Mouse (Mus musculus) kidney, postnatal 0 days (tissue): ENCODE measurements around the gene Mroh2a. TPM values are rescaled to one million over a fixed set of nuclear protein-coding genes. Genes with fewer than 3 reads are reported as not detected.
A peak's percentile ranks its signal among the peaks of the same experiment; 100 is the strongest.

Experiments
- ATAC-seq: fragments of 200-750 bp; cut with Nextera tagmentation; replicated peaks from 2 replicates; pipeline ENCODE4 v1.8.0; 2017; ENCODE audit warnings: low read depth, moderate number of reproducible peaks, moderate TSS enrichment, moderate library complexity; ENCODE audit not compliant: low FRiP score
- DNase-seq: peaks from one replicate; pipeline ENCODE4 v3.0.0-alpha.2; 2016; ENCODE audit warnings: low spot score
- H3K27ac ChIP-seq: fragments of 300-500 bp; sonication (generic); 2 replicates; pipeline ENCODE4 v1.5.1; 2014; ENCODE audit warnings: mild to moderate bottlenecking
- H3K27me3 ChIP-seq: fragments of 300-500 bp; sonication (generic); 2 replicates; pipeline ENCODE4 v1.6.1; 2014; ENCODE audit warnings: low read length, mixed read lengths; ENCODE audit not compliant: insufficient read depth
- H3K36me3 ChIP-seq: fragments of 300-500 bp; sonication (generic); 2 replicates; pipeline ENCODE4 v1.6.1; 2014; ENCODE audit warnings: low read length, mixed read lengths; ENCODE audit not compliant: insufficient read depth
- H3K4me1 ChIP-seq: fragments of 300-500 bp; sonication (generic); replicated peaks from 2 replicates; pipeline ENCODE4 v1.6.1; 2014; ENCODE audit warnings: antibody characterized with exemption, low read length, mixed read lengths; ENCODE audit not compliant: insufficient read depth
- H3K4me2 ChIP-seq: fragments of 300-500 bp; sonication (generic); 2 replicates; pipeline ENCODE4 v1.6.1; 2014; ENCODE audit warnings: mild to moderate bottlenecking, low read length, moderate library complexity, mixed read lengths
- H3K4me3 ChIP-seq: fragments of 300-500 bp; sonication (generic); replicated peaks from 2 replicates; pipeline ENCODE4 v1.5.1; 2014; ENCODE audit warnings: low read depth, low read length
- H3K9ac ChIP-seq: fragments of 300-500 bp; sonication (generic); 2 replicates; pipeline ENCODE4 v1.6.1; 2014; ENCODE audit warnings: low read depth, low read length
- H3K9me3 ChIP-seq: fragments of 300-500 bp; sonication (generic); replicated peaks from 2 replicates; pipeline ENCODE4 v1.6.1; 2016; ENCODE audit warnings: low read length, inconsistent platforms, mixed read lengths
- CTCF ChIP-seq: IDR thresholded peaks from 2 replicates; pipeline ENCODE4 v1.5.1; 2016; ENCODE audit warnings: antibody characterized with exemption, low read depth, mild to moderate bottlenecking, moderate library complexity
- WGBS: fragments of 180-500 bp; shearing (Covaris S2); extraction: QIAGEN DNeasy Blood & Tissue Kit; methylation state at CpG from one replicate; pipeline ENCODE4 v1.1.7; 2014; 5-methylcytosine and 5-hydroxymethylcytosine counted together
- polyA plus RNA-seq: library from polyadenylated mRNA; unstranded; fragments of >200 nt; fragmentation: Nextera tagmentation; extraction: Ambion mirVana; gene quantifications from 2 replicates; pipeline ENCODE4 v1.2.1, GENCODE M21; 2015

Gene Mroh2a
- polyA plus RNA-seq, 1 experiment from 2014 or later, result 0.66 TPM

DNA sequence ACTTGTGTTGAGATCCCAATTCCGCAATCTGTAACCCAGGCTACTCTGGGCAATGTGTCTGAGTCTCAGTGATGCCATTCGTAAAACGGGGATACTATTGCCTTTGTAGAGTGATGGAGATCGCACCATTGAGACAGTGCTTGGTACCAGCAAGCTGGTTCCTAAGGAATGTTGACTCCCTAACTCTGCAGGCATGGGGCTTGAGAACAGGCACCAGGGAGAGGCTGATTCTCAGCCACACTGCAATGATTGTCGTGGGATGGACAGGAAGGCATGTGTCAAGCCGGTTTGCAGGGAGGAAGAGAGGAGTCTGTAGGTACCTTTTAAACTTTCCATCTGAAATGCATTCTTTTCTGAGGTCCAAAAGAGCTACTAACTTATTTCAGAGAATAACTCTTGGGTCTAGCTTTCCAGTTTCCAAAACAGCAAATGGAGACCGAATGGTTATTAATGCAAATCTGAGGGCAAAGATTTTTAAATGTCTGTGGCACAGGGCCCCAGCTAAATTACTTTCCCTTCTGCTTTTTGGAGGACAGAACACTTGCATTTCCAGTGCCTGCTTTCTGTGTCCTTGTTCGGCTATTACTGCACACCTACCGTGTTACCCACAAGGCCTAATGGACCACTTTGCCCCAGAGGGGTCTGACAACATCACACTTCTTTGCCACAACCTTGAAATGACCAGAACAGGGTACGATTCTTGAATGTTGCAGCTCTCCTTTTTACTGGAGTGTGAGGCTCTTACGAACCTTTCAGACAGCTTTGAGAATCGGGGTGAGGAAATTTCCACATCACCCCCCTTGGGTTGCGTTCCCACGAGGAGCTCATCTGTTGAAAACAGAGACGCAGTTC, 56.8 kb downstream of the Mroh2a start:
- Histone ChIP-seq H3K4me2 (no peak overlapping the region), H3K27ac (no peak overlapping the region), H3K4me1 (no peaks in the 10 kb centered on the region), H3K9me3 (0 out of 2 replicates have a peak, but pooled peaks cover 9% of the 10 kb centered on the region), H3K36me3 (no peaks in the 10 kb centered on the region), H3K9ac (no peak overlapping the region), H3K4me3 (no peak overlapping the region), H3K27me3 (no peaks in the 10 kb centered on the region)
- no peak for ATAC-seq
- DNase-seq, result no peak
- no peak for TF ChIP-seq CTCF
- 81% methylated on average over 15 of the region's 15 CpGs for WGBS

DNA sequence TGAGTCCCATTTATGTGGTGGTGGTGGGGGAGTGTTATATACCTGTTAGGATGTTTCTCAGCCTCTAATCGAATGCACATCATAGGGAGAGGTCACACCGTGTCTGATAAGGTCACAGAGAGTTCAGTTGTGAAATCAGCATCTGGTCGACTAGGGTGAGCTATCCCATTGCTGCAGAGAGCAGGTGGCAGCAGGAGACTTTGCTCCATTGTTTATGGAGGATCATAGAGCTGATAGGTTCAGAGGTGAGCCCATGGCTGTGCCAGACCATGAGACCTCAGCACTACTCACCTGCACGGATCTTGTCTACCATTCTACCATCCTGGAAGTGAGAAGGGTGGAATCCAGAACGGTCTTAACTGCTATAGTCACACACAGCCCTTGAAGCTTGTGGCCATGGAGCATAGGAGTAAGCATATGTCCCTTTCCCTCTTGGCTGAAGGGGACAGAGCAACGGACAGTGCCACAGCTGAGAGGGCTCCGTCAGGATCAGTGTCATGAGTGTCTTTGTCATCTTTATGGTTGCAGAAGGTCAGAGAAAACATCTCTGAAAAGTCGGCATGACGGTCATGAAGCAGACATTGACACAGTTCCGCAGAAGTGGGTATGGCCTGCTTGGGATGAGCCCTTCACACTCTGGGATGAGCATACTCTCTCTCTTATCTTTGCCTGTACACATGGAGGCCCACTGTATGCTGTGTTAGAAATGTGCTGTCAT, 57.6 kb downstream of the Mroh2a start:
- 0 out of 2 replicates have a peak, but pooled peaks cover 12% of the 10 kb centered on the region for H3K9me3 ChIP-seq
- WGBS, result 60% methylated on average over 10 of the region's 10 CpGs

DNA sequence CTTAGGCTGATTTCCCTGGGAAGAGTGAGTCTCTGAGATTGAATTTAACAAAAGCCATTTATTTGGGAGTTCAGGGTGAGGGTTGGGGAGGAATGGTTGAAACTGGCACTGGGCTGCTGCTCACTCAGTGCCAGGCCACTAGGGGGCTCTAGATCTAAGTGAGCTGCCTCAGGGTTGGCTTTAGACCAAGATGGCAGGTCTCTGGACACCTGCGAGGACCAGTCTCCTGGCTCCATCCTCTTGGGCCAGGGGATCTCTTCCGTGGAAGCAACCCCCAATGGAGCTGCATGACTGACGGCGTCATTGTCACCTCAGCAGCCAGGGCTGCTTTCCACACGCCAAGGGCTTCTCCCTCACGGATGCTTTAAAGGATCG, 58.1 kb downstream of the Mroh2a start:
- H3K9ac ChIP-seq, result no peak overlapping the region
- 63% methylated on average over 7 of the region's 7 CpGs for WGBS
- no peak overlapping the region for H3K4me2 ChIP-seq
- ATAC-seq (no peak), DNase-seq (no peak)
- 0 out of 2 replicates have a peak, but pooled peaks cover 12% of the 10 kb centered on the region for H3K9me3 ChIP-seq
- no peak overlapping the region for H3K27ac ChIP-seq
- H3K27me3 ChIP-seq, result no peaks in the 10 kb centered on the region
- H3K36me3 ChIP-seq, result no peaks in the 10 kb centered on the region
- no peak overlapping the region for H3K4me3 ChIP-seq
- peak; percentile 59 for TF ChIP-seq CTCF
- H3K4me1 ChIP-seq, result no peaks in the 10 kb centered on the region

More for the DNA sequence above, 57.6 kb downstream of the Mroh2a start:
- DNase-seq (no peak), ATAC-seq (peak; percentile 26)
- H3K4me1 ChIP-seq, result no peaks in the 10 kb centered on the region
- TF ChIP-seq CTCF, result no peak
- no peak overlapping the region for H3K9ac ChIP-seq
- no peak overlapping the region for H3K4me3 ChIP-seq
- H3K27me3 ChIP-seq, result no peaks in the 10 kb centered on the region
- no peak overlapping the region for H3K27ac ChIP-seq
- H3K36me3 ChIP-seq, result no peaks in the 10 kb centered on the region
- no peak overlapping the region for H3K4me2 ChIP-seq

DNA sequence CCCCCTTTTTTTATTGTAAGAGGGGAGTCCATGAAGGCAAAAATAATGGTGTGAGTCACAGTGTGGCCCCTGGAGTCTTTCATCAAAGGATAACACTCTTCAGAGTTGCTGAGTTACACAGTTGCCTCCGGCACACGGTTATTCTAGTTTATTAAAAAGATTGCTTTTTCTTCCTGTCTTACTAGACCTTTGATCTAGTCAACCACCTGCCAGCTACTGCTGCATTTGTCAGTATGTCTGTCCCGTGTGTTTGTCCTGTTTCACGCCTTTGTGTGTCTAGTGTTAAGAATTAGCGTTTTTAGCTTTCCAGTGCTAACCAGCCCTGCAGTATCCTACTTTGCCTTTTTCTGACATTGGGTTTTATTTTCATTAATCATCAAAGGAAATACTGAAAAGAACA, 58.9 kb downstream of the Mroh2a start:
- H3K9me3 ChIP-seq, result 0 out of 2 replicates have a peak, but pooled peaks cover 17% of the 10 kb centered on the region
- DNase-seq (no peak), ATAC-seq (no peak)

DNA sequence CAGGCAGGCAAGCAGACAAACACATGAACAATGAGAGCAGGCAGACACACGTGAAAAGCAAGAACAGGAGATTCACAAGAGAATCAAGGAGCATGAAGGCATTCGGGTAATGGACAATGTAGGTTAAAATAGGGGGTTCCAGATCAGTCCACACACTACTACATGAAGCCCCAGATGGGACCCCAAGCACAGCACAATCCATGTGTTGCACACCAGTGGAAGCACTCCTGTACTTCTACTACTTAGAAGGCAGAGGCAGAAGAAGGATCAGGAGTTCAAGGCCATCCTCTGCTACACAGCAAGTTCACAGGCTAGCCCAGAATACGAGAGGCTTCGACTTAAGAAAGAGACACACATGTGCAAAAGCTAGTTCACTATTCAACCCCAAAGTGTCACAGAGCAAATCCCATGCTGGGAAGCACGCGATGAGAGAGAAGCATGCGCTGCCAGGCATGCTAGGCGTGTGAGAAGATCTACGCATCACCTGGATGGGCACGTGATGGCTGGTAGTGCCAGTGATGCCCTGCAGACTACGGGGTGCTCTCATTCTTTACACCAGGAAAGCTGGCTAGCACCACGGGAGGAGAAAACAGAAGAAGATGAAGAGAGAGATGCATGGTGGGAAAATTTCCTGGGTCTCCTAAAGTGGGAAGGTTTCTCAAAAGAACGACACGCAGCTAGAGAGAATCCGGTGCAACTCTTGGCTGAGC, 59.5 kb downstream of the Mroh2a start:
- H3K36me3 ChIP-seq, result no peaks in the 10 kb centered on the region
- DNase-seq (no peak), ATAC-seq (no peak)
- no peaks in the 10 kb centered on the region for H3K4me1 ChIP-seq
- no peak overlapping the region for H3K9ac ChIP-seq
- no peak overlapping the region for H3K4me3 ChIP-seq
- H3K27ac ChIP-seq, result no peak overlapping the region
- no peak overlapping the region for H3K4me2 ChIP-seq
- no peak for TF ChIP-seq CTCF
- H3K27me3 ChIP-seq, result no peaks in the 10 kb centered on the region
- 0 out of 2 replicates have a peak, but pooled peaks cover 17% of the 10 kb centered on the region for H3K9me3 ChIP-seq
- 82% methylated on average over 15 of the region's 15 CpGs for WGBS

More for the DNA sequence above, 58.9 kb downstream of the Mroh2a start:
- no peak for TF ChIP-seq CTCF
- no peak overlapping the region for H3K4me3 ChIP-seq
- 66% methylated on average over 5 of the region's 5 CpGs for WGBS
- H3K27me3 ChIP-seq, result no peaks in the 10 kb centered on the region
- H3K36me3 ChIP-seq, result no peaks in the 10 kb centered on the region
- no peak overlapping the region for H3K27ac ChIP-seq
- no peak overlapping the region for H3K9ac ChIP-seq
- no peak overlapping the region for H3K4me2 ChIP-seq
- H3K4me1 ChIP-seq, result no peaks in the 10 kb centered on the region
